Mouse (Mus musculus): ENCODE measurements at regions not wholly inside any gene's neighbourhood (a gene's known extent, or its start where the extent isn't known, plus 50 kb on each side); places are given as distances from the start of the nearest gene placed in this dataset.
A peak's percentile ranks its signal among the peaks of the same experiment; 100 is the strongest.

GRCm38 (mm10) chr8:79487597-79487996 lies 88.3 kb upstream of the Smad1 start:
- Histone ChIP-seq H3K4me1 (ENCODE audit: insufficient read depth, low read length) (no peaks in the 10 kb centered on the region), H3K4me3 (ENCODE audit: low read length) (no peak overlapping the region), H3K4me2 (ENCODE audit: low read depth, low read length) (no peak overlapping the region), H3K27ac (no peak overlapping the region), H3K36me3 (ENCODE audit: insufficient read depth, low read length) (no peaks in the 10 kb centered on the region), H3K27me3 (ENCODE audit: insufficient read depth, low read length) (no peaks in the 10 kb centered on the region), H3K9me3 (ENCODE audit: low read length) (no peaks in the 10 kb centered on the region), H3K9ac (replicated peaks; ENCODE audit: low read length) (no peak overlapping the region)
- no peak for TF ChIP-seq CTCF (IDR thresholded peaks at IDR 0.05; ENCODE audit: low read depth)
- 86% methylated on average over 6 of the region's 6 CpGs for WGBS
- no peak for ATAC-seq
- no peak for DNase-seq (ENCODE audit: low spot score)

- H3K9ac ChIP-seq (replicated peaks; ENCODE audit: low read length): no peak overlapping the region
- no peak overlapping the region for H3K27ac ChIP-seq
- H3K27me3 ChIP-seq (ENCODE audit: insufficient read depth, low read length): no peaks in the 10 kb centered on the region
- no peaks in the 10 kb centered on the region for H3K9me3 ChIP-seq (ENCODE audit: low read length)
- WGBS: 92% methylated on average over 8 of the region's 8 CpGs
- no peak overlapping the region for H3K4me2 ChIP-seq (ENCODE audit: low read depth, low read length)
- no peaks in the 10 kb centered on the region for H3K4me1 ChIP-seq (ENCODE audit: insufficient read depth, low read length)
- H3K4me3 ChIP-seq (ENCODE audit: low read length): no peak overlapping the region
- ATAC-seq: no peak
- DNase-seq (ENCODE audit: low spot score): no peak
- H3K36me3 ChIP-seq (ENCODE audit: insufficient read depth, low read length): no peaks in the 10 kb centered on the region
- TF ChIP-seq CTCF (IDR thresholded peaks at IDR 0.05; ENCODE audit: low read depth): no peak
These were observed 80.0 kb upstream of the Smad1 start for GRCm38 (mm10) chr8:79479326-79479725.

GRCm38 (mm10) chr8:79476012-79476411 lies 76.7 kb upstream of the Smad1 start:
- H3K4me1 ChIP-seq (ENCODE audit: insufficient read depth, low read length): no peaks in the 10 kb centered on the region
- no peak overlapping the region for H3K4me2 ChIP-seq (ENCODE audit: low read depth, low read length)
- no peak overlapping the region for H3K4me3 ChIP-seq (ENCODE audit: low read length)
- H3K36me3 ChIP-seq (ENCODE audit: insufficient read depth, low read length): no peaks in the 10 kb centered on the region
- no peak overlapping the region for H3K27ac ChIP-seq
- 29% methylated on average over 5 of the region's 5 CpGs for WGBS
- ATAC-seq (peak; percentile 62; the same call in 1 of the 2 replicates), DNase-seq (ENCODE audit: low spot score) (no peak)
- no peaks in the 10 kb centered on the region for H3K27me3 ChIP-seq (ENCODE audit: insufficient read depth, low read length)
- no peak overlapping the region for H3K9ac ChIP-seq (replicated peaks; ENCODE audit: low read length)
- H3K9me3 ChIP-seq (ENCODE audit: low read length): no peaks in the 10 kb centered on the region
- no peak for TF ChIP-seq CTCF (IDR thresholded peaks at IDR 0.05; ENCODE audit: low read depth)

- Histone ChIP-seq H3K9ac (replicated peaks; ENCODE audit: low read length) (no peak overlapping the region), H3K4me2 (ENCODE audit: low read depth, low read length) (no peak overlapping the region), H3K27ac (no peak overlapping the region), H3K27me3 (ENCODE audit: insufficient read depth, low read length) (no peaks in the 10 kb centered on the region), H3K36me3 (ENCODE audit: insufficient read depth, low read length) (no peaks in the 10 kb centered on the region), H3K4me1 (ENCODE audit: insufficient read depth, low read length) (no peaks in the 10 kb centered on the region), H3K4me3 (ENCODE audit: low read length) (no peak overlapping the region), H3K9me3 (ENCODE audit: low read length) (no peaks in the 10 kb centered on the region)
- no peak for TF ChIP-seq CTCF (IDR thresholded peaks at IDR 0.05; ENCODE audit: low read depth)
- WGBS: 48% methylated on average over 8 of the region's 8 CpGs
- ATAC-seq: no peak
- DNase-seq (ENCODE audit: low spot score): peak; percentile 18
These were observed 75.4 kb upstream of the Smad1 start for GRCm38 (mm10) chr8:79474679-79475078.

GRCm38 (mm10) chr8:79452101-79452500 lies 52.8 kb upstream of the Smad1 start:
- H3K9me3 ChIP-seq (ENCODE audit: low read length): no peaks in the 10 kb centered on the region
- no peaks in the 10 kb centered on the region for H3K36me3 ChIP-seq (ENCODE audit: insufficient read depth, low read length)
- H3K27ac ChIP-seq: no peak overlapping the region
- DNase-seq (ENCODE audit: low spot score): no peak
- TF ChIP-seq CTCF (IDR thresholded peaks at IDR 0.05; ENCODE audit: low read depth): no peak
- H3K4me2 ChIP-seq (ENCODE audit: low read depth, low read length): no peak overlapping the region
- no peak for ATAC-seq
- no peak overlapping the region for H3K9ac ChIP-seq (replicated peaks; ENCODE audit: low read length)
- no peaks in the 10 kb centered on the region for H3K27me3 ChIP-seq (ENCODE audit: insufficient read depth, low read length)
- no peak overlapping the region for H3K4me3 ChIP-seq (ENCODE audit: low read length)
- no peaks in the 10 kb centered on the region for H3K4me1 ChIP-seq (ENCODE audit: insufficient read depth, low read length)

- TF ChIP-seq CTCF (IDR thresholded peaks at IDR 0.05; ENCODE audit: low read depth): no peak
- Histone ChIP-seq H3K9me3 (ENCODE audit: low read length) (no peaks in the 10 kb centered on the region), H3K4me2 (ENCODE audit: low read depth, low read length) (no peak overlapping the region), H3K27ac (no peak overlapping the region), H3K36me3 (ENCODE audit: insufficient read depth, low read length) (no peaks in the 10 kb centered on the region), H3K4me1 (ENCODE audit: insufficient read depth, low read length) (no peaks in the 10 kb centered on the region), H3K4me3 (ENCODE audit: low read length) (no peak overlapping the region), H3K27me3 (ENCODE audit: insufficient read depth, low read length) (no peaks in the 10 kb centered on the region), H3K9ac (replicated peaks; ENCODE audit: low read length) (no peak overlapping the region)
- no peak for DNase-seq (ENCODE audit: low spot score)
- 84% methylated on average over 3 of the region's 3 CpGs for WGBS
- ATAC-seq: no peak
These were observed 50.1 kb upstream of the Smad1 start for GRCm38 (mm10) chr8:79449453-79449852.

All from hindbrain, postnatal 0 days (tissue).